Mouse (Mus musculus) heart, postnatal 0 days (tissue): ENCODE measurements around the gene Erp44.

ENCODE experiments used
- CTCF ChIP-seq: IDR thresholded peaks from 2 replicates; pipeline ENCODE4 v1.5.1; 2016; ENCODE audit warnings: antibody characterized with exemption, control low read depth, low read depth
- EP300 ChIP-seq: IDR thresholded peaks from 2 replicates; pipeline ENCODE4 v1.6.1; 2016; ENCODE audit warnings: antibody characterized with exemption, low read depth

- TF ChIP-seq CTCF = no peak
- 0 out of 2 replicates have a peak, but pooled peaks have one; percentile 32 for TF ChIP-seq EP300
Observed at GRCm38 (mm10) chr4:48279498-48280134, at the start of gene Erp44, which contains the start of gene Invs.
